Mouse (Mus musculus) liver, embryonic 11.5 days (tissue): ENCODE results near the gene Ntan1. TPM values are rescaled to one million over a fixed set of nuclear protein-coding genes. Genes with fewer than 3 reads are reported as not detected.
"Not testable (repeated sequence)": the region's sequence is repeated elsewhere in the genome, so short reads cannot be mapped to it uniquely, and the experiment has no call there.

Source experiments
- ATAC-seq: fragments of 200-750 bp; cut with Nextera tagmentation; replicated peaks from 2 replicates; pipeline ENCODE4 v1.8.0; 2017; ENCODE audit warnings: moderate number of reproducible peaks, mild to moderate bottlenecking, moderate TSS enrichment, moderate library complexity; ENCODE audit not compliant: low FRiP score
- DNase-seq: peaks from one replicate; pipeline ENCODE4 v3.0.0-alpha.2; 2017; ENCODE audit warnings: low spot score
- H3K27ac ChIP-seq: fragments of 300-500 bp; sonication (generic); 2 replicates; pipeline ENCODE4 v1.5.1; 2014; ENCODE audit warnings: mild to moderate bottlenecking, low read depth, low read length, control low read depth
- H3K27me3 ChIP-seq: fragments of 300-500 bp; sonication (generic); replicated peaks from 2 replicates; pipeline ENCODE4 v1.6.1; 2014; ENCODE audit warnings: low read length, mixed read lengths; ENCODE audit not compliant: control insufficient read depth, insufficient read depth
- H3K36me3 ChIP-seq: fragments of 300-500 bp; sonication (generic); 2 replicates; pipeline ENCODE4 v1.6.1; 2014; ENCODE audit warnings: mild to moderate bottlenecking, low read length, moderate library complexity, mixed read lengths; ENCODE audit not compliant: control insufficient read depth, insufficient read depth
- H3K4me1 ChIP-seq: fragments of 300-500 bp; sonication (generic); replicated peaks from 2 replicates; pipeline ENCODE4 v1.6.1; 2014; ENCODE audit warnings: low read length, mixed read lengths; ENCODE audit not compliant: control insufficient read depth, insufficient read depth
- H3K4me2 ChIP-seq: fragments of 300-500 bp; sonication (generic); 2 replicates; pipeline ENCODE4 v1.6.1; 2014; ENCODE audit warnings: mild to moderate bottlenecking, control low read depth, moderate library complexity
- H3K4me3 ChIP-seq: fragments of 300-500 bp; sonication (generic); 2 replicates; pipeline ENCODE4 v1.5.1; 2014; ENCODE audit warnings: low read depth, low read length, control low read depth
- H3K9ac ChIP-seq: fragments of 300-500 bp; sonication (generic); 2 replicates; pipeline ENCODE4 v1.6.1; 2014; ENCODE audit warnings: low read depth, low read length, control low read depth
- H3K9me3 ChIP-seq: fragments of 300-500 bp; sonication (generic); 2 replicates; pipeline ENCODE4 v1.6.1; 2016; ENCODE audit warnings: low read length, inconsistent platforms, mixed read lengths; ENCODE audit not compliant: control insufficient read depth
- WGBS: fragments of 180-500 bp; shearing (Covaris S2); extraction: QIAGEN DNeasy Blood & Tissue Kit; methylation state at CpG from one replicate; pipeline ENCODE4 v1.1.7; 2014; 5-methylcytosine and 5-hydroxymethylcytosine counted together
- polyA plus RNA-seq: library from polyadenylated mRNA; unstranded; fragments of >200 nt; fragmentation: Nextera tagmentation; extraction: Ambion mirVana; gene quantifications from 2 replicates; pipeline ENCODE4 v1.2.1, GENCODE M21; 2014

The Ntan1 gene
- polyA plus RNA-seq, 1 experiment from 2014 or later: 83.8 TPM

- Histone ChIP-seq H3K9me3 (no peaks in the 10 kb centered on the region), H3K27me3 (no peaks in the 10 kb centered on the region), H3K36me3 (peaks cover 30% of the 10 kb centered on the region), H3K4me3 (no peak overlapping the region), H3K4me2 (no peak overlapping the region), H3K9ac (no peak overlapping the region), H3K4me1 (no peaks in the 10 kb centered on the region), H3K27ac (no peak overlapping the region)
- 87% methylated on average over 3 of the region's 3 CpGs for WGBS
- DNase-seq (no peak), ATAC-seq (no peak)
These were observed 22.3 kb downstream of the Ntan1 start for GRCm38 (mm10) chr16:13840956-13841355.

GRCm38 (mm10) chr16:13845031-13845430 is 26.4 kb downstream of the Ntan1 start:
- Histone ChIP-seq H3K27ac (no peak overlapping the region), H3K9ac (no peak overlapping the region), H3K4me3 (no peak overlapping the region), H3K9me3 (no peaks in the 10 kb centered on the region), H3K27me3 (no peaks in the 10 kb centered on the region), H3K4me1 (no peaks in the 10 kb centered on the region), H3K4me2 (no peak overlapping the region), H3K36me3 (peaks cover 20% of the 10 kb centered on the region; the same call in 1 of the 2 replicates)
- DNase-seq (no peak), ATAC-seq (no peak)
- WGBS: 91% methylated on average over 5 of the region's 5 CpGs

- H3K36me3 ChIP-seq: peaks cover 17% of the 10 kb centered on the region; the same call in 1 of the 2 replicates
- DNase-seq: no peak
- H3K27me3 ChIP-seq: no peaks in the 10 kb centered on the region
- H3K4me1 ChIP-seq: no peaks in the 10 kb centered on the region
- H3K4me2 ChIP-seq: no peak overlapping the region
- H3K9me3 ChIP-seq: no peaks in the 10 kb centered on the region
- no peak overlapping the region for H3K9ac ChIP-seq
- WGBS: 85% methylated on average over 1 of the region's 1 CpGs
- no peak overlapping the region for H3K27ac ChIP-seq
- no peak overlapping the region for H3K4me3 ChIP-seq
- no peak for ATAC-seq
These were observed 28.0 kb downstream of the Ntan1 start for GRCm38 (mm10) chr16:13846675-13847074.

- Histone ChIP-seq H3K27me3 (no peaks in the 10 kb centered on the region), H3K4me1 (no peaks in the 10 kb centered on the region), H3K4me2 (no peak overlapping the region), H3K36me3 (peaks cover 21% of the 10 kb centered on the region; the same call in 1 of the 2 replicates), H3K27ac (no peak overlapping the region), H3K4me3 (no peak overlapping the region), H3K9me3 (no peaks in the 10 kb centered on the region), H3K9ac (no peak overlapping the region)
- no peak for ATAC-seq
- 35% methylated on average over 2 of the region's 2 CpGs for WGBS
- no peak for DNase-seq
These were observed 29.7 kb downstream of the Ntan1 start for GRCm38 (mm10) chr16:13848310-13848709.

GRCm38 (mm10) chr16:13851446-13851845 is 32.8 kb downstream of the Ntan1 start:
- WGBS: 91% methylated on average over 4 of the region's 4 CpGs
- ATAC-seq (no peak), DNase-seq (no peak)
- Histone ChIP-seq H3K4me3 (no peak overlapping the region), H3K9ac (no peak overlapping the region), H3K36me3 (peaks cover 10% of the 10 kb centered on the region; the same call in 1 of the 2 replicates), H3K27me3 (no peaks in the 10 kb centered on the region), H3K4me2 (no peak overlapping the region), H3K4me1 (no peaks in the 10 kb centered on the region), H3K27ac (no peak overlapping the region), H3K9me3 (no peaks in the 10 kb centered on the region)

GRCm38 (mm10) chr16:13853886-13854285 is 35.2 kb downstream of the Ntan1 start:
- Histone ChIP-seq H3K27ac (no peak overlapping the region), H3K27me3 (no peaks in the 10 kb centered on the region), H3K36me3 (peaks cover 6% of the 10 kb centered on the region; the same call in 1 of the 2 replicates), H3K9ac (no peak overlapping the region), H3K9me3 (no peaks in the 10 kb centered on the region), H3K4me3 (no peak overlapping the region), H3K4me2 (no peak overlapping the region), H3K4me1 (no peaks in the 10 kb centered on the region)
- ATAC-seq (no peak), DNase-seq (no peak)
- WGBS: 90% methylated on average over 4 of the region's 4 CpGs

- DNase-seq (no peak), ATAC-seq (no peak)
- Histone ChIP-seq H3K9ac (no peak overlapping the region), H3K27ac (no peak overlapping the region), H3K4me2 (no peak overlapping the region), H3K4me3 (no peak overlapping the region), H3K9me3 (no peaks in the 10 kb centered on the region), H3K36me3 (peaks cover 4% of the 10 kb centered on the region; the same call in 1 of the 2 replicates), H3K4me1 (no peaks in the 10 kb centered on the region), H3K27me3 (no peaks in the 10 kb centered on the region)
- WGBS: 53% methylated on average over 4 of the region's 4 CpGs
These were observed 47.4 kb downstream of the Ntan1 start for GRCm38 (mm10) chr16:13866076-13866475.

- DNase-seq: no peak
- H3K9me3 ChIP-seq: no peaks in the 10 kb centered on the region
- H3K4me3 ChIP-seq: no peak overlapping the region
- no peak overlapping the region for H3K27ac ChIP-seq
- ATAC-seq: no peak
- H3K4me2 ChIP-seq: no peak overlapping the region
- no peaks in the 10 kb centered on the region for H3K4me1 ChIP-seq
- H3K9ac ChIP-seq: no peak overlapping the region
- 69% methylated on average over 5 of the region's 5 CpGs for WGBS
- H3K27me3 ChIP-seq: no peaks in the 10 kb centered on the region
- peaks cover 4% of the 10 kb centered on the region; the same call in 1 of the 2 replicates for H3K36me3 ChIP-seq
These were observed 48.0 kb downstream of the Ntan1 start for GRCm38 (mm10) chr16:13866616-13867015.

- H3K4me3 ChIP-seq: not testable (repeated sequence)
- 41% methylated on average over 5 of the region's 5 CpGs for WGBS
These were observed 48.8 kb downstream of the Ntan1 start for GRCm38 (mm10) chr16:13867406-13867805.

More at GRCm38 (mm10) chr16:13867406-13867805, 48.8 kb downstream of the Ntan1 start:
- not testable (repeated sequence) for H3K36me3 ChIP-seq, DNase-seq, H3K9ac ChIP-seq, H3K4me1 ChIP-seq, H3K9me3 ChIP-seq, H3K27me3 ChIP-seq, H3K27ac ChIP-seq
- ATAC-seq: 0 out of 2 replicates have a peak, but pooled peaks have one; percentile 41
- peak overlapping the region; percentile 51 for H3K4me2 ChIP-seq
